Mouse (Mus musculus) cortical plate, adult 2 months (tissue): ENCODE data around the gene Sf3a1.

Experiments used
- CTCF ChIP-seq: fragments of 200-500 bp; IDR thresholded peaks from 2 replicates; pipeline ENCODE4 v1.5.1; 2011; ENCODE audit warnings: mild to moderate bottlenecking, control low read depth, low read length; ENCODE audit not compliant: insufficient read depth; ENCODE audit errors: extremely low read depth
- POLR2A ChIP-seq: fragments of 200-500 bp; IDR thresholded peaks from 2 replicates; pipeline ENCODE4 v1.6.1; 2011; ENCODE audit warnings: mild to moderate bottlenecking, low read length, control low read depth; ENCODE audit not compliant: insufficient read depth; ENCODE audit errors: extremely low read depth

DNA sequence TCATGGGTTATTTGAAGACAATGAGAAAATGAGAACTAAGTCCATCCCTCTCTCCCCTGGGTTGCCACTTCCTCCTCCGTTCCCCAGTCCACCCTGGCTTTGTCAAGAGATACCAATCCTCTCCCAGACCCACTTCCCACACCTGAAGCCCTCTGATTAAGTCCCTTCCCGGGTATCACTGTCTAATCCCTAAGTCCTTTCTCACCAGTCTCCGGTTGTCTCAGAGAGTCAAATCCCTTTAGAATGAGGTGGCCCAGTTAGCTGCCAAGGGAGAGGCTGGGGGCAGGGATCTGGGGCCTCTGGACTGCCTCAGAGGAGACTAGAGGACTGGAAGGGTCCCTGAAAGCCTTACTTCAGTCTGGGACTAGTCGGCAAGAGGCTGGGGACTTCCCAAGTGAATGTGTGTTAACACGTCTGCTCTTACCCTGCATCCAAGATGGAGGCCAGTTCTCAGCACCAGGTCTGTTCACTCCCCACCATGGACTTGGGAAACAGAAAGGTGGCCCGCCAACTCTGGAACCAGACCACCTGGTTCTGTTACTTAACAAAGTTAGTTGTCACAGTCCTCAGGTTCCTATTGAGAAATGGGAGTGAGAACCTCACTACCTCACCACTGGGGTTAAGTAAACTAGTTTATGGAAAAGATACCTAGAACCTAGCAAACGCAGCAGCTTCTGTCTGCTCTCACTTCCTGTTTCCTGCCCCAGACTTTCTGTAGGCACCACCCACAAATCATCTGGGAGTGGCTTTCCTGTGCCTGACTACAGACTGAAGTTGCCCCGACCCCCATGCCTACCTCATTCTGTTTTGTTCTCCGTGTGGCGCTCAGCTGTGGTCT, 37.2 kb upstream of the Sf3a1 start, which contains the start of gene Sec14l2:
- TF ChIP-seq CTCF = no peak
- TF ChIP-seq POLR2A = no peak
